8 mouse cellular contexts compared by ENCODE assay signal in the genomic region with DNA sequence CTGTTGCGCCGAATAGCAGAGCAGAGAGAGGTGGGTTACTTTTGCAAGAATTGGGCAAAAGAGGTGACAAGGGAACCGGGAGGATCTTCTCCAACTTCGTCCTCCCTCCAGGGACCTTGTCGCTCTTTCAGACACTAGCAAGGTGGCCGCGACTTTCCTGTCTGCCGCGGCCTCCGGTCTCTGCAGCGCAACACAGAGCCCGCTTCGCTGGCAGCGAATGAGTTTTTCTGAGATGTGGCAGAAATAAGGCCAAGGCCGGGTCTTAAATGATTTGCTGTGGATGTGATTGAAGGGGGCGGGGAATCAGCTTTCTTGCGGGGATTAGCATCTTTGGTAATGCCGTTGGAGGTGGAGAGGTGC. TPM values are rescaled to one million over a fixed set of nuclear protein-coding genes. Genes with fewer than 3 reads are reported as not detected.
DNase-seq lines count a peak whose midpoint lies in the region; ATAC-seq and TF ChIP-seq lines count a peak whose summit lies in the region.

No protein-coding gene starts in this region.

- peaks cover 18% of the 10 kb centered on the region for H3K4me1 ChIP-seq in heart, embryonic 11.5 days (ENCODE audit: control insufficient read depth, insufficient read depth, low read length)
- H3K4me1 ChIP-seq in ES-E14 (ENCODE audit: control insufficient read depth in 2 of 2, insufficient read depth in 2 of 2, low read length in 2 of 2, poor library complexity in 1 of 2): peaks cover 2 to 7% of the 10 kb centered on the region in 2 experiments; a peak in 3 of 4 replicates
- peaks cover 42% of the 10 kb centered on the region for H3K4me1 ChIP-seq in hindbrain, embryonic 13.5 days (replicated peaks)
- H3K4me1 ChIP-seq in liver, postnatal 0 days (ENCODE audit: insufficient read depth): peaks cover 19% of the 10 kb centered on the region

- in situ Hi-C loops in ES-E14 (cut with MboI; ENCODE audit: low sequenced_read_pairs in 2 of 2, unreplicated experiment in 2 of 2): no loop called here

- no peaks in the 10 kb centered on the region for H3K27me3 ChIP-seq in heart, embryonic 11.5 days (ENCODE audit: control insufficient read depth, insufficient read depth, low read length)
- no peaks in the 10 kb centered on the region for H3K27me3 ChIP-seq in hindbrain, embryonic 13.5 days
- H3K27me3 ChIP-seq in liver, postnatal 0 days (ENCODE audit: insufficient read depth, low read length): peaks cover 10% of the 10 kb centered on the region; the same call in 1 of the 2 replicates

- H3K4me2 ChIP-seq in heart, embryonic 11.5 days: peak overlapping the region; percentile 74
- H3K4me2 ChIP-seq in hindbrain, embryonic 13.5 days: peak overlapping the region; percentile 98
- H3K4me2 ChIP-seq in liver, postnatal 0 days (ENCODE audit: low read depth, low read length): peak overlapping the region; percentile 99

- no peak for TF ChIP-seq EP300 in liver, postnatal 0 days (IDR thresholded peaks at IDR 0.05; ENCODE audit: low read depth)

- H3K9me3 ChIP-seq in heart, embryonic 11.5 days (replicated peaks; ENCODE audit: control insufficient read depth, low read length): no peaks in the 10 kb centered on the region
- H3K9me3 ChIP-seq in ES-E14 (ENCODE audit: control insufficient read depth, insufficient read depth, low read depth, low read length): no peaks in the 10 kb centered on the region
- H3K9me3 ChIP-seq in hindbrain, embryonic 13.5 days: no peaks in the 10 kb centered on the region
- H3K9me3 ChIP-seq in liver, postnatal 0 days (ENCODE audit: low read length): no peaks in the 10 kb centered on the region

- peak overlapping the region; percentile 86 for H3K4me3 ChIP-seq in heart, embryonic 11.5 days (ENCODE audit: low read depth, low read length)
- H3K4me3 ChIP-seq in ES-E14 (ENCODE audit: insufficient read depth in 1 of 2, low read depth in 1 of 2, low read length in 2 of 2, poor library complexity in 1 of 2, severe bottlenecking in 1 of 2): peak overlapping the region; percentile 70 to 87
- H3K4me3 ChIP-seq in hindbrain, embryonic 13.5 days: peak overlapping the region; percentile 98
- H3K4me3 ChIP-seq in liver, postnatal 0 days (ENCODE audit: low read depth, low read length): peak overlapping the region; percentile 90

- no peaks in the 10 kb centered on the region for H3K36me3 ChIP-seq in heart, embryonic 11.5 days (ENCODE audit: control insufficient read depth, insufficient read depth, low read length)
- H3K36me3 ChIP-seq in ES-E14 (ENCODE audit: control insufficient read depth, insufficient read depth, low read length, poor library complexity, severe bottlenecking): no peaks in the 10 kb centered on the region; the same call in 1 of the 2 replicates
- H3K36me3 ChIP-seq in hindbrain, embryonic 13.5 days: peaks cover 13% of the 10 kb centered on the region; the same call in 1 of the 2 replicates
- H3K36me3 ChIP-seq in liver, postnatal 0 days (replicated peaks; ENCODE audit: insufficient read depth, low read length): no peaks in the 10 kb centered on the region; the same call in 1 of the 2 replicates

- H3K9ac ChIP-seq in heart, embryonic 11.5 days (ENCODE audit: low read depth, low read length): peak overlapping the region; percentile 86
- peak overlapping the region; percentile 75 for H3K9ac ChIP-seq in ES-E14 (ENCODE audit: insufficient read depth, low read depth, low read length, poor library complexity, severe bottlenecking)
- H3K9ac ChIP-seq in hindbrain, embryonic 13.5 days: peak overlapping the region; percentile 92
- peak overlapping the region; percentile 81 for H3K9ac ChIP-seq in liver, postnatal 0 days (replicated peaks)

- no peak for TF ChIP-seq CTCF in liver, postnatal 0 days (IDR thresholded peaks at IDR 0.05; ENCODE audit: low read depth)

- ATAC-seq in heart, embryonic 11.5 days (replicated peaks; ENCODE audit: insufficient number of reproducible peaks, low FRiP score, low TSS enrichment): no peak
- ATAC-seq in hindbrain, embryonic 13.5 days (ENCODE audit: low FRiP score): no peak
- ATAC-seq in liver, postnatal 0 days: no peak

- WGBS in heart, embryonic 11.5 days (ENCODE audit: insufficient replicate concordance): under 1% methylated on average over 18 of the region's 18 CpGs
- WGBS in hindbrain, embryonic 13.5 days: under 1% methylated on average over 18 of the region's 18 CpGs
- WGBS in liver, postnatal 0 days (ENCODE audit: insufficient replicate concordance): under 1% methylated on average over 18 of the region's 18 CpGs

- no peak for DNase-seq in heart, postnatal 25 days (ENCODE audit: low spot score)
- DNase-seq in ES-E14 (ENCODE audit: low read depth, low spot score): no peak
- DNase-seq in cerebellum, postnatal 14 days: peak; percentile 25 to 35
- DNase-seq in liver, postnatal 0 days: no peak
- peak; percentile 34 for DNase-seq in thymus, postnatal 25 days
- no peak for DNase-seq in spleen, adult 12 weeks (ENCODE audit: low spot score)

- intact Hi-C loops in heart, postnatal 25 days (cut with DNase I): no loop called here

- no peak overlapping the region for H3K27ac ChIP-seq in heart, embryonic 11.5 days (ENCODE audit: low read depth, low read length)
- no peak overlapping the region for H3K27ac ChIP-seq in ES-E14 (ENCODE audit: insufficient read depth, low read depth, low read length, poor library complexity, severe bottlenecking)
- H3K27ac ChIP-seq in hindbrain, embryonic 13.5 days: no peak overlapping the region; the same call in 1 of the 2 replicates
- no peak overlapping the region for H3K27ac ChIP-seq in liver, postnatal 0 days (ENCODE audit: low read depth)

TF ChIP-seq in ES-E14, 5 proteins besides CTCF, POLR2A, EP300 and RAD21:
- TF ChIP-seq MAFK (IDR thresholded peaks at IDR 0.05; ENCODE audit: insufficient read depth, low read depth, low read length): no peak
- no peak for TF ChIP-seq ZC3H11A (IDR thresholded peaks at IDR 0.05; ENCODE audit: borderline replicate concordance, low read depth, low read length)
- no peak for TF ChIP-seq HCFC1 (IDR thresholded peaks at IDR 0.05; ENCODE audit: borderline replicate concordance, insufficient read depth, low read length)
- TF ChIP-seq CHD2 (IDR thresholded peaks at IDR 0.05; ENCODE audit: low read depth, low read length): no peak
- no peak for TF ChIP-seq ZNF384 (IDR thresholded peaks at IDR 0.05; ENCODE audit: low read depth, low read length)

RNA-seq across cellular contexts. Expression of a gene that starts 1.1 kb away (rescaled TPM):
- 10.7 and 10.8 TPM in 2 replicates for polyA plus RNA-seq in heart, embryonic 11.5 days (2014; fragmentation: Nextera tagmentation; extraction: Ambion mirVana)
- 10 to 100 TPM; 37.2 to 40.7 TPM for total RNA-seq in heart, postnatal 25 days (2021)
- 25.7 and 29.2 TPM in 2 replicates for total RNA-seq in ES-E14 (2012; rRNA removed)
- 7.2 and 8.4 TPM in 2 replicates for polyA plus RNA-seq in hindbrain, embryonic 13.5 days (2015; fragmentation: Nextera tagmentation; extraction: Ambion mirVana)
- polyA plus RNA-seq in liver, postnatal 0 days (2015; fragmentation: Nextera tagmentation; extraction: Ambion mirVana): 5.8 and 7.1 TPM in 2 replicates

RNA-seq across cellular contexts. Expression of a gene that starts 30.1 kb away (rescaled TPM):
- 58.1 and 61.9 TPM in 2 replicates for polyA plus RNA-seq in heart, embryonic 11.5 days (2014; fragmentation: Nextera tagmentation; extraction: Ambion mirVana)
- not detected for total RNA-seq in heart, postnatal 25 days (2021)
- total RNA-seq in ES-E14 (2012; rRNA removed): 1.5 and 6.5 TPM in 2 replicates
- not detected in 2 replicates for polyA plus RNA-seq in hindbrain, embryonic 13.5 days (2015; fragmentation: Nextera tagmentation; extraction: Ambion mirVana)
- polyA plus RNA-seq in liver, postnatal 0 days (2015; fragmentation: Nextera tagmentation; extraction: Ambion mirVana): 0.07 TPM in 1 of 2 replicates, not detected in the other

Comparison
In these comparisons a context has a peak if more than half of its experiments do, and no peak if none do; other contexts are left out.
1. DNase-seq: peak in cerebellum, postnatal 14 days (2 of 2) and thymus, postnatal 25 days (single experiment); none in heart, postnatal 25 days (single experiment), ES-E14 (single experiment), liver, postnatal 0 days (single experiment) and spleen, adult 12 weeks (single experiment).
2. RNA of a gene that starts 30.1 kb away (polyA plus RNA-seq): 58.1 to 61.9 TPM in heart, embryonic 11.5 days; 0.07 TPM in liver, postnatal 0 days and not detected in hindbrain, embryonic 13.5 days; every median in the first group is over 10 times any median in the second.
3. Peak in every context shown above with its lines, with median percentiles within 50 percentile points of each other: H3K4me2 ChIP-seq, H3K4me3 ChIP-seq and H3K9ac ChIP-seq.